Mouse (Mus musculus) layer of hippocampus, adult 11-12 months (tissue): ENCODE measurements around the gene Setdb1.
A peak's percentile ranks its signal among the peaks of the same experiment; 100 is the strongest.

ENCODE experiments used
- DNase-seq: peaks from one replicate; pipeline ENCODE4 v3.0.0; 2022; ENCODE audit warnings: low spot score

The Setdb1 gene

DNA sequence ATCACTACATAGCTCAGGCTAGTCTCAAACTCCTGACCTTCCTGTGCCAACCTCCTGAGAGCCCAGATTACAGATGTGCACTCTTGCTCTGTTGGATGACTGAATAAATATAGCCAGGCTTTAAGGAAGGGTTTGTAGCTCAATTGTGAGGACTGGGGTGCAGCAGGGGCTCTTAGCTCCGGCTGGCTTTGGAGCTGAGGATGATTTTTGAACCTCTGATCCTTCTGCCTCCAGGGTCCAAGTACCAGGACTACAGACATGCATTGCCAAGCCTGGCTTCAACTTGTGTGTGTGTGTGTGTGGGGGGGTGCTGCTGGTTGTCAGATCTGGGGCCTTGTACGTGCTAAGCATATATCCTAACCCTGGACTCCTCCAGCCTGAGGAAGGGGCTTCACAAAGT, 64.1 kb downstream of the Setdb1 start:
- DNase-seq, result no peak

DNA sequence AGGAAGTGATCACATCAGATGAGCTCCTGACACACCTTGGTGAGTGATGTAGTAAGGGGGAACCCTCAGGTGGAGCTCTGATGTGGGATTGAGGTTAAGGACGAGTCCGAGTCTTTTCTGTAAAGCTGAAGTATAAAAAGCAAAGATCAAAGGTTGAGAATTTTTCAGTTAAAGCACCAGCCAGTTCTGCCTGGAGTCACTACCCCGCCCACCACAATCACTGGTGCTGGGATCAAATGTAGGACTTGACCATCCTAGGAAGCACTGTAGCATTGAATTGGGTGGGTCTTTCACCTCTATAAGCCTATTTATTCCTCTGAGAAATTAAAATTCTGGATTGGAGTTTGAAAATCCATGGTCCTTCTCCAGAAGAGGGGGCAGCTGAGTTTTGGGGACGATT, 66.0 kb downstream of the Setdb1 start:
- no peak for DNase-seq

DNA sequence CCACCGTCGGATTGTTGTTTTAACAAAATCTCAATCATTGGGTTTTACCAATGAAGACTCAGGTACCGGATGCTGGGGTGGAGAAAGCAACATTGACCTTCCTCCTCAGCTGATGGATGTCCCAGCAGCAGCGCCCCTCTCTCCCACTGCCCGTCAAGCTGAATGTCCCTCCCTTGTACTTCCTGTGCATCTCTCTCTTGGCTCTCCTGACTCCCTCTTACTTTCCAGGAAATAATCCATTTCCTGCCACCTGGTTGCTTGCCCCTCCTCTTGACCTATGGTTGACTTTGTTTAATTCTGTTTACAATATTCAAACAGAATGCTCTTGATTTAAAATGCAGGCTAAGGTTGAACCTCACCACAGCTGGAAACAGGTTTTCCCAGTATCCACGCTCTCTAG, 66.8 kb downstream of the Setdb1 start:
- DNase-seq, result no peak

DNA sequence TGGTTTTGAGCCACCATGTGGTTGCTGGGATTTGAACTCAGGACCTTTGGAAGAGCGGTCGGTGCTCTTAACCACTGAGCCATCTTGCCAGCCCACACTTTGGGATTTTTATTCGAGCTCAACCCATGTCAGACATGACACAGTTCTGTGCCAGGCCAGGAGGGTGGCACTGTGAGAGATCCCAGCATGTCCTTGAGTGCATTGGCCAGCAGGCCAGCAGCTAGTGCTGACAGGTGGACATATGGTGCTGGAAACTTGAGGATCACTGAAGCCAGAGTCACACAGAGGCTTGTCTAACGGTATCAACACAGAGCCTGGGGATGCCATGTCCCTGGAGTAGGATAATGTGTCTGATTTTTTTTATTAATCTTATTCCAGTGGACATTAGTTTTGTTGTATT, 67.6 kb downstream of the Setdb1 start:
- DNase-seq, result no peak

DNA sequence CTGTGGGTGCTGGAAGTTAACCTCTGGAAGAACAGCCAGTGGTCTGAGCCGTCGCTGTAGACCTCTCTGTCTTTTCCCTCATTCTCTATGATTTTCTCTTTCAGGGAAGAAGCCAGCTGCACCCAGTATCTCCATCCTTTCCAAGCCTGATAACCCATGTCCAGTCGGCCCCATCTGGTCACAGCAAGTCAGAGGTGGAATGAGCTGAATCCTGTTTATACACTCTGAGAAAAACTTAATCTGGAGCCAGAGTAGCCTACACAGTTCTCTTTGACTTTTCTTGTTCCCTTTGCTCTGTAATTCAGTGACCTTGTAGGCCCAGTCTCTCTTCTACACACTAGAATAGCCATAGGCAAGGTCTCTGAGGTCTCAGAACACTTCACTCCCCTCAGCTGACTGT, 69.5 kb downstream of the Setdb1 start:
- no peak for DNase-seq

DNA sequence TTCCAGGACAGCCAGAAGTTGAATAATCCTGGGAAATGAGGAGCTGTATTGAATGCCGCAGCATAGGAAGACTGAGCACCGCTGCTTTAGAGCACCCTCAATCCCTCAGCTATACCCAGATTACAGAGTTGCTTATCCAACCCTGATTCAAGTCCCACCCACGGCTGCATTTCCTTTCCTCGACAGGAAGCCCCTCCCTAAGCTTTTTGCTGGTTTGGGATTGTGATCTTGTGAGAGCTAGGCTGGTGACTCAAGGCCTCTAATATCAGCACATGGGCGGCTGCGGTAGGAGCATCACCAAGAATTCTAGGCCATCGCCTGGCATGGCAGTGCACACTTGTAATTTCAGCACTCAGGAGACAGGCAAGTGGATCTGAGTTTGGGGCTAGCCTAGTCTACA, 70.5 kb downstream of the Setdb1 start:
- no peak for DNase-seq

DNA sequence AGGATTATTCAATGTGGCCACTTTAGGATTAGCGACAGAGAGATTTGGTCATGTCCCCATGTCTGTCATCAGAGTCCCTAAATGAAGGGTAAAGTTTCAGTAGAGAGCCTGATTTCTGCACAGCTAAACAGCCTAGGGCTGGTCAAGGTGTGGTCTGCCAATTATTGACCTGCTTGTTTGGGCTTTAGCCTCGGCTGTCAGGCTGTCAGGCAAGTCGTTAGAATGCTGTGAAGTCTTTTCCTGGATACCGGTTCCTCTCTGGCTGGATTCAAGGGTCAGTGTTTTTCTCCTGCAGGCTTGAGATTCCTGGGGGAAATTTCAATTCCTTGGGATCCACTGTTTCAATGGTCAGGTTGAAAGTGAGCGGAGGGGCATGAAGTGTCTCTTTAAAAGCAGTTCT, 71.0 kb downstream of the Setdb1 start:
- DNase-seq, result no peak

DNA sequence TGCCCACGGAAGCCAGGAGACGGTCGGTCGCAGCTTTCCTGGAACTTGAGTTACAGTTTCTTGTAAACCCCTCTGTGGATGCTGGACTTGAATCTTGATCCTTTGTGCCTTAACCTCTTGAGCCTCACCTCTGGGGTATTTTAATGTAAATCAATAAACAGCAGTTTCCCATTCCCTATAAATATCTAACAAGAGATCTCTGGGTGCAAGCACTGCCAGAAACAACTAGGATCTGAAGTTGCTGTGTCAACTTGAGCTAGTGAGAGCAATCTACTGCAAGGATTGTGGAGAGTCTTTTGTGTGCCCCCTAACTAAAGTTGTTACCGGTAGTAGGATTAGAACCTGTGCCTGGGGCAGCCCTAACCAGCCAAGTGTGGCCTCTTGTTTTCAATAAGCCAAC, 71.6 kb downstream of the Setdb1 start:
- DNase-seq, result no peak

DNA sequence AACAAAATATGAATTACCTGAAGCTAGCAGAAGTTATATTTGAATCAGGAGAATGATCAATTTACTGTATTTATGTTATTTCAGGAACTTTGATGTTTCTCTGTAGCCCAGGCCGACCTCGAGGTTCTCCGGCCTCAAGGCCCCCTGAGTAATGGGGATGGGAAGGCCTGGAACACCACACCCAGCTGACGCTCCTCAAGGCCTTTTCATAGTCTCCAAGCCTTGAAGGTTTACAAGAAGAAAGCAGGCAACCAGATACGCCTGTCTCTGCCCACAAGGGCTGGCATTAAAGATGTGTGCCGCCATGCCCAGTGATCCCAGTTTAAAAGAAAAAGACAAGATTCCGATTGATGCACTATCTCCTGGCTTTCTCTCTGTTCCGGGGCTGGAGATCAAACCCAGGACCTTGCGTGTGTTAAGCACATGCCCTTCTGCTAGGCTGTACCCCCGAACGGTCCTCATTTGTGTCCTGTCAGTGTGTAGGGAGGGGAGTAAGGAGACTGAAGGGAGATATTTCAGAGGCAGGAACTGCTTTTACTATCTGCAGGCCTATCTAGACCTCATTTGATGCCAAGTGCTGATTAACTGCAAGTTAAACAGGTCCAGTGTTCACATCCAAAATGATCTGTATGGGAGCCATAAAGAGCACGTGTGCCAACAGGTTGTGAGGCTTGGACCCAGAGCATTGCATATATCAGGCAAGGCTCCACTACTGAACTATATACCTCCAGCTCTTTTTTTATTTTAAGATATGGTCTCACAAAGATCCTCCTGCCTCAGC, 72.3 kb downstream of the Setdb1 start:
- no peak for DNase-seq

DNA sequence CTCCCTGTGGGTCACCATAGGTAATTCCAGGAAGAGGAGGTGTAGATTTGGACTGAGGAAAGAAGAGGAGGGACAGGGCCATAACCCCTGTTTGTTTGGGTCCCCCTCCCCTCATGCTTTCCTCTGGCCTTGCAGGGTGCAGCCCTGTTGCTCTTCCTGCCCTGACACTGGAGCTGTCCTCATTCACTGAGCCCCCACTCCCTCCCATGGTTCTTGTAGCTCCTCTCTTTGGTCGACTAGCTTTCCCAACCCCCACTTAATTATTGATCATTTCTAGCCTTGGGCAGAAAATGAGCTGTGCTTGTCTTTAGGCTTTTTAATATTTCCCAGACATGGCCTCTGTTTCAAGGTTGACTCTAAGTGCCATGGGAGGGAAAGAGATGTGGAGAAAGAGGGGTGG, 72.9 kb downstream of the Setdb1 start:
- no peak for DNase-seq

DNA sequence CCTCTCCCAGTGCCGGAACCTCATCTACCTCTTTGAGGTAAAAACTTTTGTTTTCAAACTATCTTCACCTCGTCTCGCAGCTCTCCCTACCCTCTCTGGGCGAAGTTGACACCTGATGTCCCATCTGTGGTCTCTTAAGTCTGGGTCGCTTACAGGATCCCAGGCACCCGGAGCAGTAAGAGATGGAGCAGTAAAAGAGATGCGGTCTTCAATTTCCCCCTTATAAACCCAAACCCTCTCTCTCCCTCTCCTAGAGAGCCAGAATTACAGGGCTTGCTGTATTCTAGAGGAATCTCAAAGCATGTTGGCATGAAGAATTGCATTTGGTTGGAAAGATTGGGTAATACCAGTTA, 73.4 kb downstream of the Setdb1 start:
- no peak for DNase-seq

DNA sequence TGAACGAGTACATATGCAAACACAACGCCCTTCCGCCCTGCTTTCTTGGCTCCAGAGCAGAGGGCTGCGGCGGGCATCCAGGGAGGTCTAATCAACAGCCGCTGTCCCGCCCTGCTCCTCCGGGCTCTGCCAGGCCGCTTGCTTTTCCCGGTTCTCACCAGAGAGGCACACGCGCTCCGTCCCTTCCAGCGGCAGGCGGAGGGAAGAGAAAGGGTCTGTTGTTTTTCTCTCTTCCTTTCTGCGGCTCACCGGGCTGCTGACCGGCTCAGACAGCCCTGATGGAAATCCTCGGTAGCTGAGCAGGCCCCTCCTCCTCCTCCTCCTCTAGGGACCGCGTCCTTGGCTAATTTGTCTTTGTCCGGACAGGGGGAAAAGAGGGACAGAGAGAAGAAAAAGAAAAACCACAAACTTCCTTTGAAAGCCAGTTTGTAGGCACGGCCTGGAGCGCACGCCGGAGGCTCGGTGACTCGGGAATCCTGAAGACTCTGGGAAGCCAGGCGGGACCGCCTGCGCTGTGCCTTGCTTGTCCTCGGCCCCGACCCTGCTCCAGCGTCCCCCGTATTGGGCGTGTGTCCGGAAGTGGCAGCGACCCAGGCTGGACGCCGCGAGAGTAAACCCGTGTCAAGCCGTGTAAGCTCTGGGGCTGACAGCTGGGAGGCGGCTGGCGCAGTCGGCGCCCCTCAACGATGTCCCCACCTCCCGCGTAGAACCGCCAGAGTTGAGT, 74.0 kb downstream of the Setdb1 start:
- peak; percentile 72 for DNase-seq

DNA sequence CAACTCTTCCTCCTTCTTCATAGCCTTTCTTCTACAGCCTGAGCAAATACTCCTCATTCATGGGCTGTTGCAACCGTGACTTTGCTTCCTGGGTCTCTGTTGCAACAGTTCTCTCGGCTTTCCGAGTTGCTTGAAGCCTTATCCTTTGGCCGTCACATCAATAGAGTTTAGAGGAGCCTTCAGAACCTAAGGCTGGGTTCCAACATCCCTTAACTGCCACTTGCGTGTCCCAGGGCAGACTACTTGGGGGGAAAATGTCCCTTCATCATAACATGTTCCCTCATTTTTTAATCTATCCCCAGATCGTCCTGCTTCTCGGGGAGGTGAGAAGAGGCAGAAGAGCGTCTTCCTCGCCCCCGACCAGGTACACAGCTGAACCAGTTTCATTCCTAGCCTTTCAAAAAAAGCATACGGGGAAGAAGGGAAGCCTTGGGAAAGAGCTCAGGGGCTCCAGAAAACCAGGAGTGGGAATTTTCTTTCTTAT, 74.6 kb downstream of the Setdb1 start:
- peak; percentile 37 for DNase-seq

DNA sequence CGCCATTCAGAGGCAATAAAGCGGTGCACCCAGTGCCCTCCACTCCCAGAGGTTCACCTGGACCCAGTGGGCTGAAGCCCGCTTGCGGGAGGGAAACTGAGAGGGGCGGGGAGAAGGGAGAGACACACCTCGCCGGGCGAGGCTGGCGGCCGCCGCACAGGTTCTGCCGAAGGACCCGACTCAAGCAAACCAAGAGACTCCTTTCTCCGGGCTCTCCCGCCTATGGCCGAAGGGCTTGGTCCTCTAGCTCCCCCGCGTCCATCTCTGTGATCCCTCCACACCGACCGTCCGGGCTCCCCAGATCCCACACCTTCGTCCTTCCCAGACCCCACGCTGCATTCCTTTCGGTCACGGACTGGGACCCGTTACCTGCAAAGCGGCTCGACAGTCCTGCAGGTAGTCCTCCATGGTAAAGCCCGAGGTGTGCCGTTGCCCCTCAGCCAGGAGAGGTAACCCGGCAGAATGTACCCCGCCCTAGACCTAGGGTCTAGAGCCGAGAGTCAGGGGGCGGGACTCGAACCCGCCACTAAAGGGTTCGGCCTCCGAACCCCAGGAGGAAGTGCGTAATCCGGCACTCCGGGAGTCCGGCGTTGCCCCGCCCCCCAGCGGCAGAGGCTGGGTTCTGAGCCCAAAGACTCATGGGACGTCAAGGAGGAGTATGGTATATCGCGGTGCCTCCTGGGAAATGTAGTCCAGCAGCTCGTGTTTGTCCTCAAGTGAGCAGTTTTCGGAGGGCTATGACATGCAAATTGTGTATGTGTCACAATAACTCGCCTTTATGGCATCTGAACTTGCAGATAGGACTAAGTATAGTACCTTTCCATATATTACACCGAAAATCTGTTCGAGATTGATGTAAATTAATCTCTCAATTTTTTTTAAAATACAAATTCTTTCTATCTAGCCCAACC, 75.5 kb downstream of the Setdb1 start, which contains the start of the genes Mindy1 and Prune1:
Mindy1 (plus strand) TSS at position 130 of the 911 bp plus-strand sequence.
Prune1 (minus strand) TSS at position 861 of the 911 bp plus-strand sequence.
- peak; percentile 99 for DNase-seq

DNA sequence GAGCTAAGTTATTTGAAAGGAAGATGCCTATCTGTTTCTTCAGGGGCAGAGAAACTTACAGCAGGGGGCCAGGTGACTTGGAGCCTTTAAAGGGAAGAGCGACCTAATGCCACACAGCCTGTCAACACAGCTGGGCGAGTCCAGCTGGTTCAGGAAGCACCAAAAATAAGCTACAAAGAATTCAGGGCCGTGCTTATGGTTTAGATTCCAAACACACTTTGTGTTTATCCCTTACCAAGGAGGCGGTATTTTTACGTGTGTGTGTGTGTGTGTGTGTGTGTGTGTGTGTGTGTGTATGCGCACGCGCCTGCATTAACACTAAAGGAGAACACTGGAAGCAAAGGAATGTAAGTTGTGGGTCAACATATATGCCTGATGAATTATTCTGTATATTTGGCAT, 76.3 kb downstream of the Setdb1 start:
- DNase-seq, result peak; percentile 25

DNA sequence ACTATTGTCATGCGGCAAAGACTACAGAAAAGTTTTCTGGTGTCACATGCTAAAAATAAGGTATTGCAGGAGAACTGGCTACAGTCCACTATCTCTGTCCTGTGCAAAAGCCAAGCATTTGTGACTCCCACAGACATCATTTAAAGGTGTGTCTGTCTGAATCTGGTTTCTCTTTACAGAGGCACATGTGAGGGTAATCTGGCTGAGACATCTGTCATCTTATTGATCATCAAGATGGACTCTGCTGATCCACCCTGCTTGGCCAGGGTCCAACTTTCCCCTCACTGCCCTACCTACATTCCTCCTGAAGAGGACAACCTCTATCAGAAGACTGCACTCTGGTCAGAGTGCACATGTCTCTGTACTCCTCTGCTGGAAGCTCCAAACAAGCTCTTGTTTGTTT, 79.9 kb downstream of the Setdb1 start:
- no peak for DNase-seq

DNA sequence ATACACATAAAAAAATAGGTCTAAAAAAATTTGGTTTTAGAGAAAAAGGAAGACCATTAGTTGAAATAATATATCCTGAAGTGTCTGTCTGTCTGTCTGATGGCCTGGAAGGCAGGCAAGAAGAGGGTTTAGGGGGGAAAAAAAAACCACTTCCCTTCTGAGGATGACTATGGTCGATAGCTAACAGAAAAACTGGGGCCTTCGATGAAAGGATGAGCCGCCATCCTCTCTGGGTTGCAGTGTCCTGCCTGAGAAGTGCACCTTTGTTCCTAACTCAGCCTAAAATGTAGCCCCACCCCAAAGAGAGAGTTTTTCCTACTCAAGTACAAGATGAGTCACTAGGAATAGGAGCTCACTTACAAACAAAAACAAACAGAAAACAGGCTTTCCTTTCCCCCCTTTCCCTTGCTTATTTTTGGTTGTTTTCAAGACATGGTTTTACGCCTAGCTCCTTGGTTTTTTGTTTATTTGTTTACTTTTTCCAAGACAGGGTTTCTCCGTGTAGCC, 80.5 kb downstream of the Setdb1 start:
- no peak for DNase-seq

DNA sequence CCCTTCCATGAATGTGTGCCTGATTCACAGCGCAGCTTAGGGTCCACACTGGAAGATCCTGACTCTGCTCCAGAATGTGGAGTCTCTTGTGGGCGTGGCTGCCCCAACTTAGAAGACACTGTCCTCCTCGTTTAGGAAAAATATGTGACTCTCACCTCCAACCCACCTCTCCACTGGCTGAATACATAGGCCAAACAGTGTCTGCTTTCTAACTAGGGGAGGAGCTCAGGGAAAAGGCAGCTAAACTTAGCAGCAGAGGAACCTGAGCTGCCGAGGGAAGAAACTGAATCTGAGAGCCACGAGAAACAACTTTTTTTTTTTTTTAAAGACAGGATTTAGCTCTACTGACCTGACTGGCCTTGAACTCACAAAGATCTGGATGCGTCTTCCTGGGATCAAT, 81.8 kb downstream of the Setdb1 start:
- no peak for DNase-seq

DNA sequence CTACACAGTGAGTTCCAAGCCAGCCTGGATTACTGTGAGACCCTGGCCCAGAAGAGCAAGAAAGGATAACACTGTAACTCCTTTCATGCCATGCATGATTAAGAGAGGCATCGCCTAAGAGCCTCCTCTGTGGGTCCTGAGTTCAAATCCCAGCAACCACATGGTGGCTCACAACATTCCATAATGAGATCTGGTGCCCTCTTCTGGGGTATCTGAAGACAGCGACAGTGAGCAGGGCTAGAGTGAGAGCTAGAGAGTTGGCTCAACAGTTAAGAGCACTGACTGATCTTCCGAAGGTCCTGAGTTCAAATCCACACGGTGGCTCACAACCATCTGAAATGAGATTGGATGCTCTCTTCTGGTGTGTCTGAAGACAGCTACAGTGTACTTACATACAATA, 82.5 kb downstream of the Setdb1 start:
- DNase-seq, result no peak
